Mouse (Mus musculus) right cerebral cortex, adult 2 months (tissue): Measurements from ENCODE around the gene Acta2.
A peak's percentile ranks its signal among the peaks of the same experiment; 100 is the strongest.
"Not testable (repeated sequence)": the region's sequence is repeated elsewhere in the genome, so short reads cannot be mapped to it uniquely, and the experiment has no call there.

Source experiments
- DNase-seq, 2 experiments: peaks; one replicate each; pipeline ENCODE4 v3.0.0; 2021 to 2022; ENCODE audit warnings: low spot score in 2 of 2

Gene Acta2

GRCm38 (mm10) chr19:34220732-34221380 lies 34.5 kb downstream of the Acta2 start:
- no peak for DNase-seq

DNA sequence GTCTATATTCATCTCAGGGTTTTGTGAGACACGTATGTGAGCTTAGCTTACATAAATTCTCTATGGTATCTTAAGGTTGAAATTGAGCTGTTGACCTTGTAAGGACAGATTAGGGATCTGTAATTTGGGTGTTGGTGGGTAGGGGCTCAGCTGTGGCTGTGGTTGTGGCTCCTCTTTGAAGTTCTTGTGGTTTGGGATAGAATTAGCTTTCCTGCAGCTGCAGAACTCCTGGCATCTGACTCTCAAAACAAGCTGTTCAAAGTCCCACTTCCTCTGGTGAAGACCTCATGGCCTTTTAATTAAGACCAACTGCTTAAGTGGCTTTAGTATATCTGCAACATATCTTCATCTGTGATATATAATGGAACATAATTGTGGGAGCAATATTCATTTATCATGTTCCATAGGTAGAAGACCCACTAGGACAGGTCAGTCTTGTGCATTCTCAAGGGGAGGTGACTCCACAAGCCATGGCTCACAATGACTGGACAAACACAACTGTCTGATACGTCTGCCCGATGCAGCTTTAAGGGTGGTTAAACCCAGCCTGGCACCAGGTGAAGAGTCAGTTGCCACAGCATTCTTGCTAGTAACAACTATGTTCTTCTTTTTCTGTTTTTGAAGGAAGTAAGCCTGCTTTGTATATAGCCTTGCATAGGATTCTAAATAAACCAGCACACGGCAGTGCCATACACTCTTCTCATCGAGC lies 36.0 kb downstream of the Acta2 start:
- DNase-seq, result no peak

GRCm38 (mm10) chr19:34217761-34218160 lies 37.6 kb downstream of the Acta2 start:
- DNase-seq, result no peak

GRCm38 (mm10) chr19:34216956-34217355 lies 38.4 kb downstream of the Acta2 start:
- no peak for DNase-seq

GRCm38 (mm10) chr19:34214136-34214535 lies 41.3 kb downstream of the Acta2 start:
- DNase-seq, result no peak

GRCm38 (mm10) chr19:34213251-34213645 lies 42.1 kb downstream of the Acta2 start:
- no peak for DNase-seq

DNA sequence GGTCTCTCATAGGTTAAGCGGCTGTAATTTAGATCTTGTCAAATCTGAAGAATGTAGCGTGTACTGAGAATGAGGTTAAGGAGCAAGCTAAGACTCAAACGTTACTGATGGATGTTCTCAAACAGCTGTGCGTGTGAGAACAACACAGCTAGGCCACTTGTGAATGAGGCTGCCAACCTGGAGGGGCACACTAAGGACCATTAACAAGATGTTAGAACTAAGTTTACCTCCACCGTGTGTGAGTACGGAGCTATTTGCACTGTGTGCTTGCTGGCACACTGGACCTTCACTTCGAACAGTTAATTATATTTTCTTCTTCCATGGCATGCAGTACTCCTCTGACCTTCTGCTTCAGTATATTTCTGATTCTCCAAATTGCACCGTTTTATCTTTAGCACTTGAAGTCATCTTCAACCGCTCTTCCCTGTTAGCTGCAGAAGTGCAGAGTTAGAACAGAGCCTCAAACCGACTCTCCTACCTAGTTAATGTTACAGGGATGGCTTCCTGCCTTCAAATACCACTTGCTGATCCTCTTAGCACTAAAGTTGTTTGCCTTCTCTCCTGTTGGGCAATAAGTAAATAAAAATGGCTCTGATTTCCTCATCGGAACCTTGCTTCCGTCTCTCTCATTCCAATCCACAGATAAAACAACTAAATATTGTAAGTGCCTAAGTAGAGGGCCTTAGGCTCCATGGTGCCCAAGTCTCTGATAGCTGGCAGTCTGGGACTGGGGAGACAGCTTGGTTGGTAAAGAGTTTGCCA lies 42.7 kb downstream of the Acta2 start:
- no peak for DNase-seq

GRCm38 (mm10) chr19:34210841-34211240 lies 44.5 kb downstream of the Acta2 start:
- DNase-seq, result no peak

GRCm38 (mm10) chr19:34209930-34210581 lies 45.3 kb downstream of the Acta2 start:
- no peak for DNase-seq

DNA sequence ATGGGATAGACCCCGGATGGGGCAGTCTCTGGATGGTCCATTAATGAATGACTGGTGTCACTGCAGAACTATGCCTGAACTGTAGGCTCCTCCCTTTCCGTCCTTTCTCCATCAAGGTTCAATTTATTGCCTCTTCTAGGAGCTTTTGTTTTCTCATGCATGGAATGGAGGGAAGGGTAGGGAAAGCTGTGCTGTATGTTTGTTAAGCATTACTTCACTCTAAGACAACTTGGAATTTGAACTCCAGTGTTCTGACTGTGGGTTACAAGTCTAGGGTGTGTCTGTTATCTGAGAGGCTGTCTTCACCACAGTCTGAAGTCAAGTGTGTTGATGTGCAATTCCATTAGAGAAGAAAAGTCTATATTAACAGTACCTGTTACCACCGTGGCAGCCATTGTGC lies 46.4 kb downstream of the Acta2 start:
- DNase-seq, result no peak

GRCm38 (mm10) chr19:34206760-34207440 lies 48.5 kb downstream of the Acta2 start:
- DNase-seq, result no peak

- DNase-seq, result not testable (repeated sequence)
These were observed 49.3 kb downstream of the Acta2 start for GRCm38 (mm10) chr19:34206128-34206527.

DNA sequence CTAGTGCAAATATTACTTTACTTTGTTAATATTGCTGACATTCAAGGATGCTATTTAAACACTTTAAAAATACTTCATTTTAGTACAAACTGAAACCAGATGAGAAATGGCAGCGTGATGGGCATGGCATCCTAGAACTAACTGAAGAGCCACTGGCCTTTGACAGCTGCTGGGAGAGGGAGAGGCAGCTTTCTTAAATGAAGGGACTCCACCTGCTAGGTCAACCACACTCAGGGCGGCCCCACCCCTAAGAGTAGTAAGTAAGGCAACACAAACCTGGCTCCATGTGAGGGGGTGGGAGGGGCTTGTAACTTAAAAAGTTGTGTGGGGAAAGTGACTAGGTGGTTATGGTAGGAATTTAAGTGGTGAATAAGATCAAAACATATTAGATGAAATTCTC lies 52.7 kb downstream of the Acta2 start:
- DNase-seq, result no peak

DNA sequence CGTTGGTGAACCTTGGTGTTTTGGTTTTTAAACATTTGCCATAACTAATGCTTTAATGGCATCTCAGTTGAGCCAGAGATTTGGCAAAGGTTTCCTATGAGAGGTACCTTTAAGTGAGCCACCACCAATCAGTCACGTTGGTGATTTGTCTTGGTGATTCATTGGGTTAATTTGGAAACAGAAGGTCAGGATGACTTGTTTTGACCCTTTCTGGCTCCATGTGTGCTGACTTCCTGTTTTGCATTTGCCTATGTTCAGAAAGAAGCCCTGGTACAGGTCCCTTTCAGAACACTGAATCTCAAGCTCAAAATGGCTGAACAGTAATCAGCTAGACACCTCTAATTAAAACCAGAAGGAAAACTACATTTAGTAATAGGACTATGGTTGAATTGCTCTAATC lies 55.9 kb downstream of the Acta2 start:
- no peak for DNase-seq

DNA sequence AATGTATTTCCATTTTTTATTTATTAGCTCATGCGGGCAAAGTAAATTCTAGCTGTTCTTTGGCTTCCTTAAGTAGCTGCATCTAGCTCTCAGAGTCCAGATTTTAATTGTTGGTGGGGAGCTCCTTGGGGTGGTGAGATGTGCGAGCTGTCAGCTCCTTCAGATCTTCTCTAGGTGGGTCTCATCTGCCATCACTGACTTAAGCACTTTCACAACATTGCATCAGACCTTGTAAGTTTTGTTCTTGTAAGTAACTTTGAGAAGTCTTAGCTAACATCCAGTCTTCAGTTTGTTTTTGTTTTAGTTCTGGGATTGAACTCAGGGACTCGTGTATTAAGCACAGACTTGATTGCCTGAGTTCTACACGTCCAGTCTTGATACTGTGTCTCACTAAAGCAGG lies 56.5 kb downstream of the Acta2 start:
- DNase-seq, result no peak

- no peak for DNase-seq
These were observed 57.3 kb downstream of the Acta2 start for GRCm38 (mm10) chr19:34198066-34198465.

DNA sequence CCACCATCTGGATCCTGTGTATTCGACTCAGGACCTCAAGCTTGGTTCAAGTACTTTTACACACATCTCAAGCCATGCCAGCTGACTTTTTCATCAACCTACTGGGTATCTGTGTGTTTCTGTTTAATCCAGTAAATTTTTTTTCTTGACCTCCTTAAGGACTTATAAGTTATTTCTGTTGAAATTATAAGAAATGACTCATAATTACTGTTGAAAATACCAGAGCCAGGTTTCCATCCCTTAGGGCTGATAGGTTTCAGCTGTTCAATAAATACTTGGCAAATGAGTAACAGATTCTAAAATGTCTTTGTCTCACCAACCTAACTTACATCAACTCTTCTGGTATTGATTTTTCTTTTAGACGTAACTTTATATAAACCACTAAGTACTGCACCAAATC lies 60.4 kb downstream of the Acta2 start:
- DNase-seq, result no peak

- DNase-seq, result no peak
These were observed 61.2 kb downstream of the Acta2 start for GRCm38 (mm10) chr19:34194132-34194745.

DNA sequence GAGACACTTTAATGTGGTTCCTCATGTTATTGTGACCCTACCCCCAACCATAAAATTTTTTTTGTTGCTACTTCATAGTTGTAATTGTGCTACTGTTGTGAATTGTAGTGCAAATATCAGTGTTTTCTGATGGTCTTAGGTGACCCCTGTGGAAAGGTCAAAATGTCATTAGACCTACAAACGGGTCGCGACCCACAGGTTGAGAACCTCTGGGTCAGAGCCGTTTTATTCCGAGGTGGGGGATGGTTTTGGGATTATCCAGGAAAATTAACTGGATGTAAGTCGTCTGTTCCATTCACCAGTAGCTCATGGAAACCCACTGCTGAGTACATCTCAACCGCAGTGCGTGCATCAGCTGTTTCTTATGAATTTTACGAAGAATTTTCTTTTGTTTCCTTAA lies 61.7 kb downstream of the Acta2 start:
- no peak for DNase-seq

DNA sequence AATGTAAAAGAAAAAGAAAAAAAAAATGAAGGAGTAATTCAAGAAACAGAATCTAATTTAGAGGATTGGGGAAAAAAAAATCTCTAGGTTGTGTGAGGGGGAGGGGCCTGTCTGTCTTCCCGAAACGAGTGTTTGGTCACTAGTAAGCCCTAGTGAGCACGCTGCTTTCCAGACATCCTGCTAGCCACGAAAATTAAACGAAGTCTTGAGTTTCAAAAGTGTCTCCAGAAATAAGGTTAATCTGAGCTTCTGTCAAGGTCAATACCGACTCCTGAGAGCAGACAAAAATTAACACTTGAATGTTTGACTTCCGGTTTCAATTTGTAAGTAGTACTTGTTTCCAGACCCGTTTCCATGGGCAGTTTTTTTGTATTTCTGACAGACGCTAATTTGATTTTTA lies 62.2 kb downstream of the Acta2 start:
- DNase-seq, result peak; percentile 37 to 56
